Mouse (Mus musculus) kidney, adult 2 months (tissue): ENCODE measurements around the gene Fbxo40.

Experiments
- CTCF ChIP-seq: fragments of 200-500 bp; conservative IDR thresholded peaks from 2 replicates; pipeline ENCODE4 v1.5.1; 2011; ENCODE audit warnings: low read depth, mild to moderate bottlenecking, control low read depth, low read length, moderate library complexity, mixed read lengths; ENCODE audit not compliant: insufficient read depth, insufficient read length
- POLR2A ChIP-seq: fragments of 200-500 bp; IDR thresholded peaks from one replicate; pipeline ENCODE4 v1.6.1; 2011; ENCODE audit warnings: low read depth, low read length, control low read depth

DNA sequence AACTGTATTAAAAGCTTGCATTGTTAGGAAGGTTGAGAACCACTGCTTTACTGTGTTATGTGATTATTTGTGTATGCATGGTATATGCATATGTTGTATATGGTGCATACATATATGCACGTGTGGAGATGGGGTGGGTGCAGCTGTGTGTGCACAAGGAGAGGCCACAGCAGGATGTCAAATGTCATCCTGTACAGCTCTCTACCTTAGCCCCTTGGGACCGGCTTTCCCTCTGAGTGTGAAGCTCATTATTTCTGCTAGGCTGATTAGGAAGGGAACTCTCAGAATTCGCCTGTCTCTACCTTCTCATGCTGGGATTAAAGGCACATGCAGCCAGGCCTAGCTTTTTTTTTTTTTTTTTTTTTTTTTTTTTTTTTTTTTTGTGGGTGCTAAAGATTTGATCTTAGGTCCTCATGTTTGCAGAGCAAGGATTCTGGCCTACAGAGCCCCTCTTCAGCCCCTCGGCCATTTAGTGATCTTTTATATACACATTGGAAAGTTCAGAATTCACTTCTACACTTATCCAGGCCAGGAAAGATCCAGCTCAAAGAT lies 42.5 kb downstream of the Fbxo40 start:
- TF ChIP-seq CTCF, result no peak
- no peak for TF ChIP-seq POLR2A
